In genomic region chr3:153850759-153851158, GRCm38 (mm10) we compare ENCODE assay signal across 1 mouse cellular context.
TF ChIP-seq lines count a peak whose summit lies in the region.

No protein-coding gene starts in this region.

TF ChIP-seq in MEL, 35 proteins besides CTCF, POLR2A, EP300 and RAD21 (continued from another document):
- TF ChIP-seq MXI1 (IDR thresholded peaks at IDR 0.05; ENCODE audit: low read depth, low read length) (peak; percentile 63; the same call in 1 of the 2 replicates), ZMIZ1 (IDR thresholded peaks at IDR 0.05; ENCODE audit: low read depth, low read length) (peak; percentile 91), RCOR1 (IDR thresholded peaks at IDR 0.05; ENCODE audit: low read depth, low read length) (peak; percentile 40; the same call in 1 of the 2 replicates), MAZ (IDR thresholded peaks at IDR 0.05; ENCODE audit: low read depth, low read length) (peak; percentile 69; the same call in 1 of the 2 replicates)
TF ChIP-seq in MEL: peak in this region for 16.
